Mouse (Mus musculus): ENCODE measurements around the gene Kif2c. TPM values are rescaled to one million over a fixed set of nuclear protein-coding genes. Genes with fewer than 3 reads are reported as not detected.
"Not testable (repeated sequence)": the region's sequence is repeated elsewhere in the genome, so short reads cannot be mapped to it uniquely, and the experiment has no call there.

Gene Kif2c
- polyA plus RNA-seq, 2 experiments: 19.4 to 30.1 TPM

DNA sequence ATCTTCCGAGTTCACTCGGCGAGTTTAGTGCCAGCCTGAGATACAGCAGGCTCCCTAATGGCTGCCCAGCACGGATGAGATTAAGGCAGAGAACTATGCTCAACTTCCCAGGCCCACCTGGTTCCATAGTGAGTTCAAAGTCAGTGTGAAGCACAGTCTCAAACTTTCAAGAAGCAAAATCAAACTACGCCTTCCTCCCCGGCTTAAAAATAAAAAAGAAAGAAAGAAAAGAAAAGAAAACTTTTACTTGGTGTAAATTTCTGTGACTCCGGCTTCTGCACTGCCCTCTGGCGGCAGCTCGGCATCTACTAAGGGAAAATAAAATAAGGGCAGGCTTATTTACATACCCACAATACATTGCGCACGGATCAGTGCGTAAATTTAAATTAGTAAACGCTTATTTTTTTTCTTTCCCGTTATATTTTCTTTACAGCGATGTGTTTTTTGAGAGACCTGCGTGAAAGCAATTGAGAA lies 7.0 kb upstream of the Kif2c start:
- no peaks in the 10 kb centered on the region for H3K27me3 ChIP-seq (ENCODE audit: control insufficient read depth, insufficient read depth, low read length)
- under 1% methylated on average over 16 of the region's 16 CpGs for WGBS (ENCODE audit: insufficient replicate concordance)
- no peaks in the 10 kb centered on the region for H3K9me3 ChIP-seq (ENCODE audit: control insufficient read depth, low read length)
- peak overlapping the region; percentile 57 for H3K27ac ChIP-seq
- H3K4me2 ChIP-seq (ENCODE audit: low read depth): peak overlapping the region; percentile 74
- peaks cover 0 to 8% of the 10 kb centered on the region in 2 experiments; a peak in 1 of 4 replicates for H3K4me1 ChIP-seq (replicated peaks; ENCODE audit: control insufficient read depth in 2 of 2, insufficient read depth in 2 of 2, low read length in 1 of 2)
- H3K9ac ChIP-seq (replicated peaks): peak overlapping the region; percentile 64
- DNase-seq (ENCODE audit: low read depth in 3 of 3, low spot score in 3 of 3): peak; percentile 74 to 82 (median 79)
- ATAC-seq (ENCODE audit: insufficient read depth): peak; percentile 71
- peak overlapping the region; percentile 44 to 88 for H3K4me3 ChIP-seq (ENCODE audit: insufficient read depth in 1 of 2, low read depth in 2 of 2, low read length in 2 of 2)
- H3K36me3 ChIP-seq (replicated peaks; ENCODE audit: control insufficient read depth, insufficient read depth, low read depth): no peaks in the 10 kb centered on the region
- no peak for TF ChIP-seq EP300 (IDR thresholded peaks at IDR 0.05; ENCODE audit: low read depth)
- TF ChIP-seq CTCF (IDR thresholded peaks at IDR 0.05; ENCODE audit: low read depth): peak; percentile 85

DNA sequence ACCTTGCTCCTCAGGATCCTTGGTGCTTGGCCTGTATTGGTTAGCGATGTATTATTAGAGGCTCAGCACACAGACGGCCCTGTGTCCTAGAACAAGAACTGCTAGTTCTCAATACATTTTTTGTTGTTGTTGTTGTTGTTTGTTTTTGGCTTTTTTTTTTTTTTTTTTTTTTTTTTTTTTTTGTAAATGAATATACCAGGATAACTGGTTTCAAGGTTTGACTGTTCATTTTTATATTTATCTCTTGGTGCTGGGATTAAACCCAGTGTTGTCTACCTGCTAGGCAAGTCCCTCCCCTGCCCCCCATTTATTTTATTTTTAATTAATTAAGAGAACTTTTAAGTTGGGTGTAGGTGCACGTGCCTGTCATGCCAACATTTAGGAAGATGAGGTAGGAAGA lies 6.5 kb upstream of the Kif2c start:
- Histone ChIP-seq H3K4me1 (replicated peaks; ENCODE audit: control insufficient read depth in 2 of 2, insufficient read depth in 2 of 2, low read length in 1 of 2) (peaks cover 0 to 8% of the 10 kb centered on the region in 2 experiments; a peak in 1 of 4 replicates), H3K36me3 (replicated peaks; ENCODE audit: control insufficient read depth, insufficient read depth, low read depth) (no peaks in the 10 kb centered on the region), H3K27me3 (ENCODE audit: control insufficient read depth, insufficient read depth, low read length) (no peaks in the 10 kb centered on the region), H3K27ac (peak overlapping the region; percentile 57), H3K9ac (replicated peaks) (peak overlapping the region; percentile 64), H3K4me3 (ENCODE audit: insufficient read depth in 1 of 2, low read depth in 2 of 2, low read length in 2 of 2) (peak overlapping the region; percentile 44 to 88), H3K9me3 (ENCODE audit: control insufficient read depth, low read length) (no peaks in the 10 kb centered on the region), H3K4me2 (ENCODE audit: low read depth) (peak overlapping the region; percentile 74)
- DNase-seq (ENCODE audit: low read depth in 3 of 3, low spot score in 3 of 3) (no peak), ATAC-seq (ENCODE audit: insufficient read depth) (no peak)
- 57% methylated on average over 3 of the region's 3 CpGs for WGBS (ENCODE audit: insufficient replicate concordance)
- TF ChIP-seq CTCF (IDR thresholded peaks at IDR 0.05; ENCODE audit: low read depth): no peak
- no peak for TF ChIP-seq EP300 (IDR thresholded peaks at IDR 0.05; ENCODE audit: low read depth)

DNA sequence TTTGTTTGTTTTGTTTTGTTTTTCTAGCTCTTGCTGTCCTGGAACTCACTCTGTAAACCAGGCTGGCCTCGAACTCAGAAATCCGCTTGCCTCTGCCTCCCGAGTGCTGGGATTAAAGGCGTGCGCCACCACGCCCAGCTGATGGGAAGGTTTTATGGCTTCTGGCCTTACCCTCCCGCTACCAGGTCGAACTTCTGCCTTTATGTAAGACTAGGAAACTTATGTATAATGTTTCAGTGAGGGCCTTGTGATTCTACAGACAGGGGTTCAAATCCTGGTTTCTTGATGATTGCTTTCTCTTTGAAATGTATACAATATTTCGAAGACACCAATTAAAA lies 289 bp upstream of the Kif2c start:
- H3K9me3 ChIP-seq (ENCODE audit: control insufficient read depth, low read length); H3K27ac ChIP-seq; H3K27me3 ChIP-seq (ENCODE audit: control insufficient read depth, insufficient read depth, low read length): not testable (repeated sequence)
- Histone ChIP-seq H3K36me3 (replicated peaks; ENCODE audit: control insufficient read depth, insufficient read depth, low read depth) (peaks cover 22% of the 10 kb centered on the region), H3K4me3 (ENCODE audit: insufficient read depth in 1 of 2, low read depth in 2 of 2, low read length in 2 of 2) (peak overlapping the region; percentile 95 to 97), H3K4me1 (replicated peaks; ENCODE audit: control insufficient read depth in 2 of 2, insufficient read depth in 2 of 2, low read length in 1 of 2) (peaks cover 10 to 11% of the 10 kb centered on the region in 2 experiments), H3K4me2 (ENCODE audit: low read depth) (peak overlapping the region; percentile 84), H3K9ac (replicated peaks) (peak overlapping the region; percentile 66)
- DNase-seq (ENCODE audit: low read depth in 3 of 3, low spot score in 3 of 3) (peak in 2 of 3 experiments; percentile 12 to 32), ATAC-seq (ENCODE audit: insufficient read depth) (peak; percentile 56)
- 11% methylated on average over 9 of the region's 9 CpGs for WGBS (ENCODE audit: insufficient replicate concordance)

DNA sequence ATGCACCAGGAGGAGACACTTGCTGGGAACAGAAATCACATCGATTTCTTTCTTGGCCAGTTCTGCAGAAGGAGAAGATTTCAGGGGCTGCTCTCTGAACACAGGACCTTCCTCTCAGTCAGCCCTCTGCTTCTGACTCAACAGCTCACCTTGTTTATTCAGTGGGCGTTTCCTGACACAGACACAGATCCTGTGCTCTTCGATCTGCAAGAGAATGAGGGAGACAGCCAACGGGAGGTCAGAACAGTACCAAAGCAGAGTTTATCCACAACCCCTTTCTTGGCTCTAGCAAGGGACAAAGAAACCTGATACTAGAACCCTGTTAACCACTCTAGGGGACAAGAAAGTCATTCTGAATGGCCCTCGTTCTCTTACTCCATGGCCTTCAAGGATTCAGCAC lies 12.5 kb downstream of the Kif2c start:
- Histone ChIP-seq H3K36me3 (replicated peaks; ENCODE audit: control insufficient read depth, insufficient read depth, low read depth) (peaks cover 94% of the 10 kb centered on the region), H3K9me3 (ENCODE audit: control insufficient read depth, low read length) (no peaks in the 10 kb centered on the region), H3K27ac (no peak overlapping the region), H3K4me1 (replicated peaks; ENCODE audit: control insufficient read depth in 2 of 2, insufficient read depth in 2 of 2, low read length in 1 of 2) (no peaks in the 10 kb centered on the region), H3K9ac (replicated peaks) (no peak overlapping the region), H3K27me3 (ENCODE audit: control insufficient read depth, insufficient read depth, low read length) (no peaks in the 10 kb centered on the region), H3K4me3 (ENCODE audit: insufficient read depth in 1 of 2, low read depth in 2 of 2, low read length in 2 of 2) (no peak overlapping the region), H3K4me2 (ENCODE audit: low read depth) (no peak overlapping the region)
- DNase-seq (ENCODE audit: low read depth in 3 of 3, low spot score in 3 of 3) (no peak), ATAC-seq (ENCODE audit: insufficient read depth) (no peak)
- TF ChIP-seq EP300 (IDR thresholded peaks at IDR 0.05; ENCODE audit: low read depth) (no peak), CTCF (IDR thresholded peaks at IDR 0.05; ENCODE audit: low read depth) (no peak)
- WGBS (ENCODE audit: insufficient replicate concordance): 85% methylated on average over 5 of the region's 5 CpGs

DNA sequence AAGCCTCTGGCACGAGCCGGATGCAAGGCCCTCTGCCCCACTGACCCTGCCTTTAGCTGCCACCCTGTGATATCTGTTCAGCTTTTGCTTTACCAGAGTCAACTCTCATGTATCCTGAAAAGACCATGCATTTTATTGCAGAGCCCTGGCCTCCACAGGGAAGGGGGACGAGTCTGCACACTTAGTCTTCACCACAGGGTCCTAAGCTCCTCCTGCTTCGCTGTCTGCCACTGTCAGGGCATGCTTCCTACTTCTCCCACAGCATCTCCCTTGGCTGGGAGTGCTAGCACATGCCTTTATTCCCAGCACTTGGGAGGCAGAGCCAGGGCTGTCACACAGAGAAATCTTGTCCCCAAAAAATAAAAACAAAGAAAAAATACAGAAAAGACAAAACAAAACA lies 21.3 kb downstream of the Kif2c start:
- TF ChIP-seq EP300 (IDR thresholded peaks at IDR 0.05; ENCODE audit: low read depth): no peak
- TF ChIP-seq CTCF (IDR thresholded peaks at IDR 0.05; ENCODE audit: low read depth): no peak
- WGBS (ENCODE audit: insufficient replicate concordance): 81% methylated on average over 4 of the region's 4 CpGs
- Histone ChIP-seq H3K27ac (no peak overlapping the region), H3K4me1 (replicated peaks; ENCODE audit: control insufficient read depth in 2 of 2, insufficient read depth in 2 of 2, low read length in 1 of 2) (peaks cover 3% of the 10 kb centered on the region in 2 experiments; a peak in 1 of 4 replicates), H3K9ac (replicated peaks) (no peak overlapping the region), H3K36me3 (replicated peaks; ENCODE audit: control insufficient read depth, insufficient read depth, low read depth) (peaks cover 63% of the 10 kb centered on the region), H3K4me2 (ENCODE audit: low read depth) (no peak overlapping the region), H3K27me3 (ENCODE audit: control insufficient read depth, insufficient read depth, low read length) (no peaks in the 10 kb centered on the region), H3K9me3 (ENCODE audit: control insufficient read depth, low read length) (no peaks in the 10 kb centered on the region), H3K4me3 (ENCODE audit: insufficient read depth in 1 of 2, low read depth in 2 of 2, low read length in 2 of 2) (no peak overlapping the region)
- ATAC-seq (ENCODE audit: insufficient read depth) (no peak), DNase-seq (ENCODE audit: low read depth in 3 of 3, low spot score in 3 of 3) (no peak)
